Mouse (Mus musculus): ENCODE measurements around the gene Gm28308. TPM values are rescaled to one million over a fixed set of nuclear protein-coding genes. Genes with fewer than 3 reads are reported as not detected.
A peak's percentile ranks its signal among the peaks of the same experiment; 100 is the strongest.

Gene Gm28308
- total and polyA plus RNA-seq, 3 experiments, result not detected

DNA sequence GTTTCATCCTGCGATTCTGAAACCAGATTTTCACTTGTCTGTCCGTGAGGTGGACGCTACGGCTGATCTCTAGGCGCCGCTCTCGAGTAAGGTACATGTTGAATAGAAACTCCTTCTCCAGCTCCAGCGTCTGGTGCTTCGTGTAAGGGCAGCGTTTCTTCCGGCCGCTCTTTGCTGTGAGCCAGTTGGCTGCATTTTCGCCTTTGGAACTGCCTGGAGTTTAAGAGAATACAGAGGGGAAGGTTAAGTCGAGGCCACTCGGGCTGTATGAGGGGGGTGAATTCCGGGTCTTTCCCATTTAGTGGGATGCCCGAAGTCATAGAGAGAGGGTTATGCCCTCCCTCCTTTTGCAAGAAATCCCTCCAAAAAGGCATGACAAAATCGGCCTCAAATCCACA is 19.4 kb upstream of the Gm28308 start:
- no peak overlapping the region for H3K9ac ChIP-seq (ENCODE audit: low read depth, low read length)
- H3K79me2 ChIP-seq (replicated peaks; ENCODE audit: control insufficient read depth, insufficient read depth, low read length), result no peaks in the 10 kb centered on the region
- peaks cover 54% of the 10 kb centered on the region for H3K27me3 ChIP-seq (ENCODE audit: control insufficient read depth, insufficient read depth, low read length)
- no peak for TF ChIP-seq CTCF (IDR thresholded peaks at IDR 0.05)
- no peak for TF ChIP-seq EP300 (IDR thresholded peaks at IDR 0.05; ENCODE audit: insufficient read depth, low read depth, low read length)
- no peak for TF ChIP-seq POLR2A (IDR thresholded peaks at IDR 0.05; ENCODE audit: insufficient read depth, low read depth, low read length)
- no peaks in the 10 kb centered on the region for H3K36me3 ChIP-seq (ENCODE audit: control insufficient read depth, insufficient read depth, low read length)
- no peaks in the 10 kb centered on the region; the same call in 1 of the 2 replicates for H3K4me1 ChIP-seq (ENCODE audit: control insufficient read depth, insufficient read depth, low read length)
- no peak overlapping the region for H3K4me3 ChIP-seq
- peak; percentile 11 to 40 for DNase-seq
- WGBS, result 2% methylated on average over 18 of the region's 18 CpGs
- intact Hi-C loops (cut with DNase I), result no loop called here
- H3K27ac ChIP-seq, result no peak overlapping the region

DNA sequence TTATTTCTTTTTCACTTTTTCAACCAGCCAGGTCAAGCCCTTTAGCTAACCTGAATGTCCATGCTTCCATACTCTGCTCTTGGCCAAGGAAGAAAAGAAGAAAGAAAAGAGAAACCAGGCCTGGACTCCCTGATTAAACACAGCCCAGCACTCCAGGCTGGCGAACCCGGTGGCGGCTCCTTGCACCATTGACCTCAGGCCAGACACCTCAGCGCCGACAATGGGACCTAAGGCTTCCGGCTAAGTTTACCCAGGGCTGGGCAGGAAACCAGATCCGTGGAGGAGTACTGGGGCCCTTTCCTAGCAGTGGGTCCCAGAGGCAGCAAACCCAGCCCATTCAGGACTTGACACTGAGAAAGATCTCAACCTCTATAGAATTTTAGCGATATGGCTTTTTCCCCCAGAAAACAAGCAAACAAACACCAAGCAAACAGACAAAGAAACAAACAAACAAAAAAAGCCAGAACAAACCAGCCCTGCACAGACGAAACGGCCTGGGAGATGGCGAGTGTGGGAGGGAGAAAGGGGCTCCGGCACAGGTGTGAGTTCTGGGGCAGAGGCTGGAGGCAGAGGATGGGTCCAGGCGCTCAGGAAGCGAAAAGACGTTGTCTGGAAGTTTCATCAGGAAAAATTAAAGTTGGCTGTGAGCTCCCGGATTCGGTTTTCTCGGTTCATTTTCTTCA is 18.9 kb upstream of the Gm28308 start:
- Histone ChIP-seq H3K4me1 (ENCODE audit: control insufficient read depth, insufficient read depth, low read length) (no peaks in the 10 kb centered on the region; the same call in 1 of the 2 replicates), H3K36me3 (ENCODE audit: control insufficient read depth, insufficient read depth, low read length) (no peaks in the 10 kb centered on the region), H3K4me3 (no peak overlapping the region), H3K27me3 (ENCODE audit: control insufficient read depth, insufficient read depth, low read length) (peaks cover 54% of the 10 kb centered on the region), H3K79me2 (replicated peaks; ENCODE audit: control insufficient read depth, insufficient read depth, low read length) (no peaks in the 10 kb centered on the region), H3K9ac (ENCODE audit: low read depth, low read length) (no peak overlapping the region), H3K27ac (no peak overlapping the region)
- TF ChIP-seq POLR2A (IDR thresholded peaks at IDR 0.05; ENCODE audit: insufficient read depth, low read depth, low read length) (no peak), EP300 (IDR thresholded peaks at IDR 0.05; ENCODE audit: insufficient read depth, low read depth, low read length) (no peak), CTCF (IDR thresholded peaks at IDR 0.05) (no peak)
- intact Hi-C loops (cut with DNase I), result no loop called here
- 5% methylated on average over 18 of the region's 18 CpGs for WGBS
- peak; percentile 17 to 40 for DNase-seq

DNA sequence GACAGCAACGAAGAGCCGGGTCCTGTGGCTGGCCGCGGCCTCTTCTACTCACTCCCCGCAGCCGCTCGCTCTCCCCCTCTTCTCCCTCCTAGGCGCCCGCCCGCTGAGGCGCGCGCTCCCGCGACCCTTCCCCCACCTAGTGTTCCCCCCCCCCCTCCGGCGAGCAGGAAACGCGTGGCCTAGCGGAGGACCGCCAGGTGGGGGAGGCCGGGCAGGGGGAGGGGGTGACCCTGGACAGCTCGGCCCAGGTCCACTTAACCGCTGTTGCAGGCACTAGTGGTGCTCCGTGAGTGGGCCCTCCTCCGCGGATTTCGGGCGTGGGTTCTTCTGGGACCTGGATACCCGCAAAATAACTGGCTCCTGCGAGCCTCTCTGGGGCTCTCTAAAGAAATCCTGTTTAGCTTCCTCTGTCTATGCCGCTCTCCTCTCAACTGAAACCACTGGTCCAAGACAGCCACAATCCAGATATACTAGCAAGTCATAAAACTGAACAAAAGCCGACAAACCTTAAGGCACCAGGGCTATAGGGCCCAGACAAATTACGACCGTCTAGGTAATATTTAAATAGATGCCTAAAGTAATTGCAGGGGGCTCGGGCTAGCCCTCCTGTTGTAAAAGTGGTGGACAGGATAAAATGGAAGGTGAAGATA is 17.5 kb upstream of the Gm28308 start, which contains the start of gene Hoxa9:
TSS of gene Hoxa9 (minus strand) at position 574 of the 650 bp plus-strand sequence.
- H3K4me1 ChIP-seq (ENCODE audit: control insufficient read depth, insufficient read depth, low read length), result no peaks in the 10 kb centered on the region; the same call in 1 of the 2 replicates
- H3K4me3 ChIP-seq, result no peak within 1 kb of the TSS
- no peaks in the 10 kb centered on the region for H3K79me2 ChIP-seq (replicated peaks; ENCODE audit: control insufficient read depth, insufficient read depth, low read length)
- intact Hi-C loops (cut with DNase I), result no loop called here
- no peaks in the 10 kb centered on the region for H3K36me3 ChIP-seq (ENCODE audit: control insufficient read depth, insufficient read depth, low read length)
- H3K27me3 ChIP-seq (ENCODE audit: control insufficient read depth, insufficient read depth, low read length), result peaks cover 59% of the 10 kb centered on the region
- TF ChIP-seq POLR2A (IDR thresholded peaks at IDR 0.05; ENCODE audit: insufficient read depth, low read depth, low read length) (no peak), EP300 (IDR thresholded peaks at IDR 0.05; ENCODE audit: insufficient read depth, low read depth, low read length) (no peak), CTCF (IDR thresholded peaks at IDR 0.05) (no peak)
- 3% methylated on average over 36 of the region's 36 CpGs for WGBS
- no peak within 1 kb of the TSS for H3K27ac ChIP-seq
- peak in 1 of 2 experiments; percentile 23 for DNase-seq
- H3K9ac ChIP-seq (ENCODE audit: low read depth, low read length), result no peak within 1 kb of the TSS

DNA sequence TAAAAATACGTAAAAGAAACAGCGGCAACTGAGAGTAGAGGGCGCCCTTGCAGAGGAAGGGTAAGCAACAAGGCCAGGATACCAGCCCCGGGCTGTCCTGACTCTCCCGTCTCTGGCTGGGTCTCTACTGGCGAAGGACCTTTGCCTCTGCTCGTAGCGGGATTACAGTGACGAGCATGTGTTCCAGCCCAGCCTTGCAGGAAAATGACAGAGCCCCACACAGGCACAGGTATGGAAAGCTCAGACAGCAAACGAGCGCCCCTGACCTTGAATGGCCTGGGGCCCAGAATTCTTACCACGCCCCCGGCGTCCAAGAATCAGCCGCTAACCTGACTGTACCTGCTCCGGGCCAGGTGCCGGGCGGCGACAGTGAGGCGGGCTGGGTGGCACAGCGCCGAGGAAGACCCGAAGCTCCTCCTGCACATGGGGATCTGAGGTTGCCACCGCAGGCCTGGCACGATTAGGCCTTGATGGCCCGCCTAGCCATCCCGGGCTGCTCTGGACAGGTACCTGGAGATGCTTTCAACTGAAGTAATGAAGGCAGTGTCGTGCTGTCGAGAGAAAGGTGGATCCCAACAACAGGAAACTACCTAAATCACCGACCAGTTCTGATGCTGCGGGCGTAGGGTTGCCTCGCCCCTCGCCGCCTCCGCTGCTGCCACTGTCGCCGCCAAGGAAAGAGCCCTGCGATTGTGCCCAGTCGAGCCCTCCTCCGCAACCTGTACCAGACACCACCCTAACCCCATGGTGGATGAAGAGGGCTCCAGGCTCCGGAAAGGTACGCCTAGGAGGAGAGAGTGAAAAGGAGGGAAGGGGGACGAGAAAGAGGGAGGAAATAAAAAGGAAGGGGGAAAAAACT is 16.6 kb upstream of the Gm28308 start:
- Histone ChIP-seq H3K4me1 (ENCODE audit: control insufficient read depth, insufficient read depth, low read length) (no peaks in the 10 kb centered on the region; the same call in 1 of the 2 replicates), H3K27ac (no peak overlapping the region), H3K79me2 (replicated peaks; ENCODE audit: control insufficient read depth, insufficient read depth, low read length) (no peaks in the 10 kb centered on the region), H3K4me3 (no peak overlapping the region), H3K36me3 (ENCODE audit: control insufficient read depth, insufficient read depth, low read length) (no peaks in the 10 kb centered on the region), H3K9ac (ENCODE audit: low read depth, low read length) (no peak overlapping the region), H3K27me3 (ENCODE audit: control insufficient read depth, insufficient read depth, low read length) (peaks cover 60% of the 10 kb centered on the region)
- 6% methylated on average over 44 of the region's 44 CpGs for WGBS
- intact Hi-C loops (cut with DNase I), result no loop called here
- no peak for TF ChIP-seq CTCF (IDR thresholded peaks at IDR 0.05)
- TF ChIP-seq POLR2A (IDR thresholded peaks at IDR 0.05; ENCODE audit: insufficient read depth, low read depth, low read length), result no peak
- no peak for TF ChIP-seq EP300 (IDR thresholded peaks at IDR 0.05; ENCODE audit: insufficient read depth, low read depth, low read length)
- no peak for DNase-seq

DNA sequence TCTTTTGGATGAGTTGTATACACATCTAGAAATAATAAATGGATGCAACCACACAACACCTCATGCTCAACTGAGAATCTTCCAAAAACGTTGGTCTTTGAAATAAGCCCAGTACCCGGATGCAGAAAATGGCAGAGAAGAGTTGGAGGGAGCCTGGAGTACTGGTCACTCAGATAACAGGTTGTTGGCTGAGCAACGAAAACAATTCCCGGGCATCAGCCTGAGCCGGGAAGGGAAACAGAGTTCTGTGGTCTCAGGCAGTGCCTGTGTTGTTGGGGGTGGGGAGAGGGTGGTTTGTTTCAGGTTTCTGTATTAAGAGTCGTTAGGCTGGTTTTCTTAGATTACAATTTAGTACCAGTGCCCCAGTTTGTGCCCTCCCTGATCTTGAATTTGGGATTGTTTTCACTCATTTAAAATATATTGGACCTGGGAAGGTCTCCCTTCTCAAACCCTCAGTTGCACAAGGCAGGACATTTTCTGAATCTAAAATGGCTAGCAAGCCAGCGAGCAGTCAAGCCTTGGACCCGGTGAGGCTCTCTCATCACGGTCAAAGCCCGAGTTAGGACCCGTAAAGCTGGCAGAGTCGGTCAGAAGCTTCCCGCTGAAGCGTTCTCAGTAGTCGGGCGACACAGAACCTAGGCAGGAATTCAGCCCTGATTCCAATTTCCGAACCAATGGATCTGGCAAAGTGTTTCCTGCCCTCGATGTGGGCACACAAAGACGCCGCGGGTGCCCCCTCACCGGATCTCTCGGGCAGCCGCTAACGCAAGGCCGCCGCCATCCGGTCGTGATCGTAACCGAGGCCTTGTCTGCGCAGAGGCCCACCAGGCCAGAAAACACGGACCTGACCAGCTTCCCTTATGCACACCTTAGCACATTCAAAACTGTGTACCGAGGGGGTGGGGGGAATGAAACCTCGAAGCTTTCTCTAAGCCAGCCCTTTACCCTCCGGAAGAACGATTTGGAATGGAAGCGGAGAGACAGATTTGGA is 15.6 kb upstream of the Gm28308 start:
- intact Hi-C loops (cut with DNase I), result no loop called here
- Histone ChIP-seq H3K9ac (ENCODE audit: low read depth, low read length) (no peak overlapping the region), H3K27me3 (ENCODE audit: control insufficient read depth, insufficient read depth, low read length) (peaks cover 52% of the 10 kb centered on the region), H3K4me1 (ENCODE audit: control insufficient read depth, insufficient read depth, low read length) (no peaks in the 10 kb centered on the region; the same call in 1 of the 2 replicates), H3K79me2 (replicated peaks; ENCODE audit: control insufficient read depth, insufficient read depth, low read length) (no peaks in the 10 kb centered on the region), H3K36me3 (ENCODE audit: control insufficient read depth, insufficient read depth, low read length) (no peaks in the 10 kb centered on the region), H3K4me3 (no peak overlapping the region), H3K27ac (no peak overlapping the region)
- DNase-seq, result peak in 1 of 2 experiments; percentile 10
- 5% methylated on average over 38 of the region's 38 CpGs for WGBS
- TF ChIP-seq POLR2A (IDR thresholded peaks at IDR 0.05; ENCODE audit: insufficient read depth, low read depth, low read length) (no peak), EP300 (IDR thresholded peaks at IDR 0.05; ENCODE audit: insufficient read depth, low read depth, low read length) (no peak), CTCF (IDR thresholded peaks at IDR 0.05) (no peak)

All from heart, adult 2 months (tissue).